Mouse (Mus musculus): ENCODE measurements around the gene Acot1. TPM values are rescaled to one million over a fixed set of nuclear protein-coding genes. Genes with fewer than 3 reads are reported as not detected.
"Not testable (repeated sequence)": the region's sequence is repeated elsewhere in the genome, so short reads cannot be mapped to it uniquely, and the experiment has no call there.

Acot1 gene
- total RNA-seq, 4 experiments from 2014 or later, result 29.0 to 59.1 (median 44.3) TPM

DNA sequence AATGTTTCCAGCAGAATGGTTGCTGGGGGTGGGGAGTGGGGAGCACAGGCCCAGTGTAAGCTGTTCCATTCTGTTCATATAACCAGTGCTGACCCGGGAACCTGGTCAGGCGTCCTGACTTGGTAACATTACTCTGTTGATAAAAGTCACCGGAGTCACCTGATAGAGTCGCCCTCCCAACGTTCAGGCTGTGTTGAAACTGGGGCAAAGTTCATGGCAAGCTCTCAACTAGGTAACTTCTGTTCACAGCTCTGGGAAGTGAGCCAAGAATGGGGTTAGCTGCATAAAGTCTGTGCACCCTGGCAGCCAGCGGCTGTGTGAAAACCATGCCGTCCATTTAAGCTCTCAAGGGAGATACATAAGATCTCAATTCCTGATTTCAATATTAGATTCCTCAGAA, 11.2 kb downstream of the Acot1 start:
- DNase-seq (ENCODE audit: low spot score), result peak; percentile 74

DNA sequence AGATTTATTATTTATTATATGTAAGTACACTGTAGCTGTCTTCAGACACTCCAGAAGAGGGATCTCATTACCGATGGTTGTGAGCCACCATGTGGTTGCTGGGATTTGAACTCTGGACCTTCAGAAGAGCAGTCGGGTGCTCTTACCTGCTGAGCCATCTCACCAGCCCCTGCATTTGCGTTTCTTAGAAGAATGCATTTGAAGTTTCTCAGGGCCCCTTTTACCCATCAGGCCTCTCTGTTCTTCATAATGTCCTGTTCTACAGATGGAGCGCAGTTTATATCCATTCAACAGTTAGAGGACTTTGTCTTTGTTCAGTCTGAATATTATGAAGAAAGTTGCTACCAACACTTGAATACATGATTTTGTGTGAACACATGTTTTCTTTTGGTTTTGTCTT, 13.0 kb downstream of the Acot1 start:
- not testable (repeated sequence) for DNase-seq (ENCODE audit: low spot score)

- DNase-seq (ENCODE audit: low spot score), result no peak
Observed at GRCm38 (mm10) chr12:84023052-84023745, 13.9 kb downstream of the Acot1 start.

GRCm38 (mm10) chr12:84025888-84026287, 16.6 kb downstream of the Acot1 start:
- no peak for DNase-seq (ENCODE audit: low spot score)

DNA sequence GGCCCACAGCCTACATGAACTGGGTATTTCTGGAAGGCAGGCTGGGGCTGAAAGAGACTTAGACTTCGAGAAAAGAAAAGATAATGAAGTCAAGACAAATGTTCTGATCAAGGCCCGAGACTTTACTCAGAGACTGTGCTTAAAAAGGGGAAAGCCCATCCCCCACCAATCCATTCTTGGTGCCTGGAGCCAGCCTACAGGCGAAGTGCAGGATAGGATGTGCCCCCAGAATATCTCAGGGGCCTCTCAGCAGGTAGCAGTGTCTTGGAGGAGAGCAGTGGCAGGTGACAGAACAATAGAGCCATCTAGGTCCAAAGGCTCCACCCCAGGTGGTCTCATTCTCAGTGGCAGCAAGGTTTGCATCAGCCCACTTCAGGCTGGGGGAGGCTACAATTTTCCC, 19.0 kb downstream of the Acot1 start:
- not testable (repeated sequence) for DNase-seq (ENCODE audit: low spot score)

DNA sequence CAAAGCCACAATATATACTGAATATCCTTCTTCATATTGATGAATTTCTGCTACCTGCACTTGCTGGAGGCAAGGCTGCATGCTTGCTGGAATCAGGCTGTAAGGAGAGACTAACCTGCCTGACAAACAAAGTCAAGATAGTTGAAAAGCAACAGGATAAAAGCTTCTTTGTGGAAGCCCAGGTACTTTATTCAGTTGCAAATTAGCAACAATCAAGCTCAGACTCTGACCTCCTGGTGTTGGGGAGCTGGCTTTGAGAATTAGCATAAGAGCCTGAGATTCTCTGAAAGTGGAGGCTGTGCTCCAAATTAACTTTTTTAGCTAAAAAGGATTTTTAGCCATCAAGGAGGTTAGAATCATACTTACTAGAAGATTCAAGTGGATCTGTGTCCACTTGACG, 19.8 kb downstream of the Acot1 start:
- not testable (repeated sequence) for DNase-seq (ENCODE audit: low spot score)

DNA sequence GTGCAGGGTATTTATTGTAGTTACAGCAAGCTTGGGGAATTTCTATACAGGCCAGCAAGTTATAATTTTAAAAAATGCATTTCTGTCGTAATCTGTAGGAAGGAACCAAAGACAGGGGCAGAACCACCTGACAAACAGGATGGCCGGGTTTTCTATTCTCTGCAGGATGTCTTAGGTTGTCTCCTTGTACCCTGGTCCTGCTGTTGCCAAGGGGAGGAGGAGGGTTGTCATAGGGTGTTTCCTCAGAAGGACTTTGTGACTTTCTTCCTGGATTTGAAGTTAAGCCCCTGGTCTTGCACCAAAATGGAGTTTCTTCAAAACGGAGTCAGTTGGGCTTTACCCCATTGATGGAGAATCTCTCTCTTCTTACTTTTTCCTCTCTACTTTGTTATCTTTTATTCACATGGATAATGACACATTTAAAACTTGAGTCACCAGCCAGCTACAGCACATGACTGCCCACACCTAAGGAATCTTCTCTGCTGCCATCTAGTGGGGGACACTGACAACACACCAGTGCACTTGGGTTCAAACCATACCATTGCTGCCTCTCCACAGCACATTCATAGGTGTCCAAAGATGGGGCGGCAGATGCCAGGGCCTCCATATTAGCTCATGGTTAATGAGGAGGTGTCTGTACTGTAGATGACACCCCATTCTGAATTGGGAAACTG, 21.5 kb downstream of the Acot1 start:
- DNase-seq (ENCODE audit: low spot score), result peak; percentile 86

GRCm38 (mm10) chr12:84032854-84033253, 23.6 kb downstream of the Acot1 start:
- DNase-seq (ENCODE audit: low spot score), result no peak

- not testable (repeated sequence) for DNase-seq (ENCODE audit: low spot score)
Observed at GRCm38 (mm10) chr12:84033302-84033701, 24.0 kb downstream of the Acot1 start.

- no peak for DNase-seq (ENCODE audit: low spot score)
Observed at GRCm38 (mm10) chr12:84034108-84034507, 24.8 kb downstream of the Acot1 start.

GRCm38 (mm10) chr12:84038241-84038640, 29.0 kb downstream of the Acot1 start, which contains the start of gene Acot4:
Gene Acot4 (plus strand): TSS chr12:84038379.
- DNase-seq (ENCODE audit: low spot score), result not testable (repeated sequence)

GRCm38 (mm10) chr12:84038691-84039111, 29.4 kb downstream of the Acot1 start, which contains the start of gene Gm49366:
Gene Gm49366 (plus strand): TSS chr12:84038935.
- not testable (repeated sequence) for DNase-seq (ENCODE audit: low spot score)

- no peak for DNase-seq (ENCODE audit: low spot score)
Observed at GRCm38 (mm10) chr12:84042248-84042647, 33.0 kb downstream of the Acot1 start.

DNA sequence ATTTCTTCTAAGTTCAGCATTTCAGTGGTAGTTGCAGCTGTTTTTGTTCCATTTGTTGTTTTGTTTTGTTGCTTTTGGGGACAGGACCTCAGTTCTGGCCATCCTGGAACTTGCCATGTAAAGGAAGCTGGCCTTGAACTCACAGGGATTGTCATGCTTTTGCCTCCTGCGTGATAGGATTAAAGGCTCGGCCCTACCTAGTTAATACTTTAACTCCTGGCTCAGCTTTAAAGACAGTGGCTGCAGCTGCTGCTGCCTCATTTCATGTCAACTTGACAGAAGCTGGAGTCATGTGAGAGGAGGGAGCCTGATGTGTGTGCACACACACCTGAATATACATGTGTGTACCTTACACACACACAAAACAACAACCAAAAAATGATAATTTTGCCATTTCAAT, 34.8 kb downstream of the Acot1 start:
- DNase-seq (ENCODE audit: low spot score), result no peak

GRCm38 (mm10) chr12:84046906-84047305, 37.6 kb downstream of the Acot1 start:
- DNase-seq (ENCODE audit: low spot score), result no peak

GRCm38 (mm10) chr12:84050744-84051143, 41.5 kb downstream of the Acot1 start:
- not testable (repeated sequence) for DNase-seq (ENCODE audit: low spot score)

DNA sequence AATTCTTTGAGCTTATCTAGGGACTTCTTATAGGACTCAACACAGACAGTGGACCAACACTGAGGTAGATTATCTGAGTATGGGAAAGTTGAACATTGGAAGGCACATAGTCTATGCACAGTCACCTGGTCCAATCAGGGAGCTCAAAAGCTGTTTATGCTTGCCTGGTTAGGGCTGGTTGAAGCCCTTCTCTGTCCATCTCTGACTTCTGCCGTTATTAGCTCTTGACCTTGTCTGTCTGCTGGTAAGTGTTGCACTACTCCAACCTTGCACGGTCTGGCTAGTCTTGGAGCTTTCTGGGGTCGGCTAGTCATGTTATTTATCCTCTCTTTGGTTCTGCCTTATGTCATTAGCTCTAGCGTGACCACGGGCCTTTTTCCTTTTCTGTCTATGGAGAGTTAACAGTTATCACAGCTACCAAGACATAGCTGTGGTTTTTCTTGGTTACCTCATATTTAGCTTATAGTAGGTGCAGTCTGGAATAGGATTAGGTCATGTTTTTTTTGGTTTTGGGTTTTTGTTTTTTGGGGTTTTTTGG, 42.7 kb downstream of the Acot1 start, which contains the start of gene Acot3:
Gene Acot3, plus strand, starts transcription at position 208 of the 538 bp plus-strand sequence.
- DNase-seq (ENCODE audit: low spot score), result no peak

DNA sequence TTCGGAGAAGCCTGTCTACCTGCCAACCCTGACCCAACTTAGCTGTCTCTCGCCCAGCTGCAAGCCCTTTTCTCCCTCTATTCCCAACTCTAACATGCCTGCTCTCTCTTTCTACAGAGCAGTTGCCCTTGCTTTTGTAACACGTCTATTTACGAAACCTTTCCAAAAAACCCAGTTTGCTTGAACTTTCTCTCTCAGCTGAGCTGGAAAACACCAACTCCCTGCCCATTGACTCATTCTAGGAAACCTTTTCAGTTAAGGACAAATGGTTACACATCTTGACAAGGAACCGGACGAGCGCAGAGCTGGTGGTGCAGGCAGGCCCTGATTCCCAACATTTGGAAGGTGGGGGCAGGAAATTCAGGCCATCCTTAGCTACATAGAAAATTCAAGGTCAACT, 43.3 kb downstream of the Acot1 start:
- DNase-seq (ENCODE audit: low spot score), result no peak

- DNase-seq (ENCODE audit: low spot score), result no peak
Observed at GRCm38 (mm10) chr12:84053173-84053572, 43.9 kb downstream of the Acot1 start.

DNA sequence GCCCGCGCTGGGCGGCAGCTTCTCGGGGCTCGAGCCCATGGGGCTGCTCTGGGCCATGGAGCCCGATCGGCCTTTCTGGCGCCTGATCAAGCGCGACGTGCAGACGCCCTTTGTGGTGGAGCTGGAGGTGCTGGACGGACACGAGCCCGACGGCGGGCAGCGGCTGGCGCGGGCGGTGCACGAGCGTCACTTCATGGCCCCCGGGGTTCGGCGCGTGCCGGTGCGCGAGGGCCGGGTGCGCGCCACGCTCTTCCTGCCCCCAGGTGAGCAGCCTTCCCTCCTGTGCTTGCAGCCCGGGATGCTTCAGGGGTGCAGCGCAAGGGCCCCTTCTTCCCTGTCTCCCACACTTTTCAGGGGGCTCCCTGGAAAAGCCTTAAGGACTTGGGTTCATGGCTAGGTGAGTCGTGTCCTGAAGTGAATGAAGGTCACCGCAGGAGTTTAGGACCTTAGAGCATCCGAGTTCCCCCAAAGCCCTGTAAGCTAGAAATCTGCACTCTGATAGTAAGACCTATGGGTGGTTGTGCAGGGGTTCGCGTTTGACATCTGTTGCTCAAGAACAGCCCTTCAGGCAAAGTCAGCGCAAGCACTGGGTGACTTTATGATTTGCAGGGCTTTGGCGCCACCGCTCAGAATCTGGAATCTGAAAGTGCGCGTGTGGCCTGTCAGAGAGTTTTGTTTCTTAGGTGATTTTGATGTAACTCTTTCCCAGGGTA, 44.5 kb downstream of the Acot1 start:
- no peak for DNase-seq (ENCODE audit: low spot score)

DNA sequence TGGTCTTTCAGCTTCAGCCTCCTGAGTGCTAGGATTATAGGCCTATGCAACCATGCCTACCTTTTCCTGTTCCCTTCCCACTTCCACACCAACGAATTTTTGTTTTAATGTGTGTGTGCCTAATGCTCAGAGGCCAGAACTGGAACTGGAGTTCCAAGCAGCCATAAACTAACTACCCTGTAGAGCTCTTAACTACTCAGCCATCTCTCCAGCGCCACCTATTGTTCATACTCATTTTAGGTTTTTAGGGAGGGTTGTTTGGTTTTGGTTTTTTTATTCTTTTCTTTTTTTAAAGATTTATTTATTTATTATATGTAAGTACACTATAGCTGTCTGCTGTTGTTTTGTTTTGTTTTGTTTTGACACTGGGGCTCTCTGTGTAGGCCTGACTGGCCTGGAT, 51.7 kb downstream of the Acot1 start:
- DNase-seq (ENCODE audit: low spot score), result peak; percentile 8

GRCm38 (mm10) chr12:84062336-84062735, 53.0 kb downstream of the Acot1 start:
- no peak for DNase-seq (ENCODE audit: low spot score)
